Mouse (Mus musculus): Measurements from ENCODE around the gene 6430548M08Rik. TPM values are rescaled to one million over a fixed set of nuclear protein-coding genes. Genes with fewer than 3 reads are reported as not detected.

The 6430548M08Rik gene
- 0.66 TPM for polyA plus RNA-seq (2017; shearing (Covaris generic))

GRCm38 (mm10) chr8:120113758-120114255 is at the start of gene 6430548M08Rik:
TSS of gene 6430548M08Rik (plus strand) at chr8:120114152.

GRCm38 (mm10) chr8:120101068-120101972 is 12.6 kb upstream of the 6430548M08Rik start, which contains the start of gene Zdhhc7:
TSS of gene Zdhhc7 (minus strand) at chr8:120101482.

DNA sequence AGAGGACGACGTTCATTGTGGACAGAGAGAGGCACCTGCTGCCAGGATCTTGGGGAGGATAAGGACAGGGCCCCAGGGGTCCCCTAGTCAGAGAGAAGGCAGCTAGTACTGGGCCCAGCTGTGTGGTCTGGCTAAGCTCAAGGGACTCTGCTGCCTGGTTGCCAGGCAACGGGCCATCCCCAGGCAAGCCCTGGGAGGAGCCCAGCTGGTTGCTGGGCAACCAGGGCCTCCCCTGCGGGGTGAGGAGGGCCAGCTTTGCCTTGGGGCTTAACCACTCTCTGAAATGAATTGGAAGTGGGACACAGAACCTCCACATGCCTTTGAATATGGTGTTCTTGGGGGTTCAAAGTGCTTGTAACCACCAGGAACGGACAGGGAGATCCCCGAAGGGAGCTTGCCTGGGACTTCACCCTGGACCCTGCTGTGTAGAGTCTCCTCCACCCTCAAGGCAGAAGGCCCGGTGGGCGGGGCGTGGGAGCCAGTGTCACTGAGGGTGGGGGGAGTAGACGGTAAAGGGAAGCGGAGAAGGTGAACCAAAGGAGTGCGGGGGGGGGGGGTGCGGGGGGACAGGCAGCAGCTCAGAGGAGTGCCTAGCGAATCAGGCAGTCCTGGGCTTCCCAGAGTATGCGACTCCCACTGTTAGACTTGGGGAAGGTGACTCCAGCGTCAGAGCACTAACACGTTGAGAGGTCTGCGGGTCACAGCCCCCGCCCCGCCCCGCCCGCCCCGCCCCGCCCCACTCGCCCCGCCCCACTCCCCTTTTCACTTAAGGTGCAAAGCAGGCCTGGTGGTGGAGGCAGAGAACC is 63.6 kb downstream of the 6430548M08Rik start, which contains the start of gene Fam92b:
Gene Fam92b (minus strand): TSS at position 149 of the 806 bp plus-strand sequence.

Other genes starting within 250 kb of the 6430548M08Rik start
- gene Usp10, start 203.8 kb upstream of the 6430548M08Rik start, polyA plus RNA-seq (2017; shearing (Covaris generic)) = 96.0 TPM
- not detected for gene Gm20388, start 203.3 kb upstream of the 6430548M08Rik start, polyA plus RNA-seq (2017; shearing (Covaris generic))
- gene Crispld2, start 121.7 kb upstream of the 6430548M08Rik start, polyA plus RNA-seq (2017; shearing (Covaris generic)) = 0.30 TPM
- 59.2 TPM for gene Zdhhc7, start 12.7 kb upstream of the 6430548M08Rik start, polyA plus RNA-seq (2017; shearing (Covaris generic))
- gene Fam92b, start 63.3 kb downstream of the 6430548M08Rik start, polyA plus RNA-seq (2017; shearing (Covaris generic)) = not detected
- gene Gse1, start 114.3 kb downstream of the 6430548M08Rik start, polyA plus RNA-seq (2017; shearing (Covaris generic)) = 19.5 TPM

Measured in CD4-positive, CD25-positive, alpha-beta regulatory T cell (primary cell).